Mouse (Mus musculus) thymus, adult 2 months (tissue): ENCODE data around the gene Bdkrb2.

Source experiments
- CTCF ChIP-seq: fragments of 200-500 bp; IDR thresholded peaks from 2 replicates; pipeline ENCODE4 v1.5.1; 2012; ENCODE audit warnings: mild to moderate bottlenecking, control low read depth, low read length, moderate library complexity, borderline replicate concordance; ENCODE audit not compliant: control insufficient read depth, poor library complexity, insufficient read depth; ENCODE audit errors: extremely low read depth
- POLR2A ChIP-seq: fragments of 200-500 bp; IDR thresholded peaks from 2 replicates; pipeline ENCODE4 v1.6.1; 2012; ENCODE audit warnings: mild to moderate bottlenecking, low read length, control low read depth, moderate library complexity; ENCODE audit not compliant: control insufficient read depth, poor library complexity, insufficient read depth; ENCODE audit errors: extremely low read depth

DNA sequence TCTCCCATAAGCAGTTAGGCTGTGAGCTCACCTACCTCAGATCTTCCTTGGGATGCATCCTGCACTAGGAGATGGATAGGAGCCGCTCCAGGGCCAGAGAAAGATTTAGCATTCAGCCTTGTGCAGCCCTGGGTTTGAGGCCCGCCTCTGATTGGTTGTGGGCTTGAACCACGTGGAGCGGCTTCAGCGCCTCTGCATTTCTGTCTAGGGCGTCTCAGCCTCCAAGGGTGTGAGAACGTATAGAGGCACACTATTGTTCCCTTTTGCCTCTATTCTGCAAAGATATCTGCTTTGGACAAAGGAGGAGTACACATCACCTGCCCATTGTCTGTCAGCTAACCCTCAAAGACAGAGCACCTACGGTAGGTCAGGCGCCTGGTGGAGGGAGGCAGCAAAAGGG lies 19.5 kb downstream of the Bdkrb2 start:
- no peak for TF ChIP-seq CTCF
- TF ChIP-seq POLR2A: no peak
